Mouse (Mus musculus): ENCODE measurements around the gene Acss1. TPM values are rescaled to one million over a fixed set of nuclear protein-coding genes. Genes with fewer than 3 reads are reported as not detected.

Gene Acss1
- polyA plus RNA-seq, 1 experiment, result not detected

- no peak for TF ChIP-seq POLR2A (IDR thresholded peaks at IDR 0.05; ENCODE audit: insufficient read depth, low read depth, low read length)
- no peak for TF ChIP-seq CTCF (IDR thresholded peaks at IDR 0.05; ENCODE audit: insufficient read depth, low read depth, low read length)
- 77% methylated on average over 2 of the region's 2 CpGs for WGBS
- Histone ChIP-seq H3K27ac (ENCODE audit: insufficient read depth, low read depth, low read length) (peak overlapping the region; percentile 24; the same call in 1 of the 2 replicates), H3K4me1 (ENCODE audit: control insufficient read depth, insufficient read depth, low read length) (peaks cover 11% of the 10 kb centered on the region), H3K4me3 (ENCODE audit: insufficient read depth, low read depth, low read length) (no peak overlapping the region)
Measured at GRCm38 (mm10) chr2:150662007-150662406, 6.3 kb downstream of the Acss1 start.

DNA sequence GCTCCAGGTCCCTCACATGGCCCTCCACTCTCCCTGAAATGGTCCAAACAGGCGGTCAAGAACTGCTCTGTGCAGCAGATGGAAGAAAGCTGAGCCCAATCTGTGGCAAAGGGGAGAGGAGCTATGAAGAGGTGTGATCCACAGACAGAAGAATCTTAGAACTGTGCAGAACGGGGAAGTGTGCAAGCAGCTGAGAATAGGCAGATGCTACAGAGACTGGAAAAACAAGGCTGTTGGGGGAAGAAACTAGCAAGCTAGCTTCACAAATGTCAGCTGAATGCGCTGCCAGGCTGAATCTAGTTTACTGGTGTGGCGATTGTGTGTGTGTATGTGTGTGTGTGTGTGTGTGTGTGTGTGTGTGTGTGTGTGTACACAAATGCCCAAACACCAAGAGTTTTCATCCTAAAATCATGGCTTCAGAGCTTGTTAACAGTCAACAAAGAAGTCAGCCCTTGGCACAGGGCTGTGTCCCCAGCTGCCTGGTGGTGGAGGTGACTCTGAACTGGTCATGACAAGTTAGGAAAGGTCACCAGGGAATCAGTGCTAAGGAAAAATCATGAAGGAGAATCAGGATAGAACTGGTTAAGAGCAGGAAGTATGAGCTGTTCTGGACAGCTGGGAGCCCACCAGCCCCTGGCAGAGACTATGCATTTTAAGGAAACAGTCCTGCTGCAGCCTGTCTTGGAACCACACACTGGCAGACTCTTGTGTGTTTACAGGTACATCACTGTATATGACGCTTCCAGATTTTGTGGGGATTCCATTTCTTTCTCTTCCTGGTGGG, 7.4 kb downstream of the Acss1 start:
- WGBS, result 49% methylated on average over 5 of the region's 5 CpGs
- H3K27ac ChIP-seq (ENCODE audit: insufficient read depth, low read depth, low read length), result peak overlapping the region; percentile 25; the same call in 1 of the 2 replicates

DNA sequence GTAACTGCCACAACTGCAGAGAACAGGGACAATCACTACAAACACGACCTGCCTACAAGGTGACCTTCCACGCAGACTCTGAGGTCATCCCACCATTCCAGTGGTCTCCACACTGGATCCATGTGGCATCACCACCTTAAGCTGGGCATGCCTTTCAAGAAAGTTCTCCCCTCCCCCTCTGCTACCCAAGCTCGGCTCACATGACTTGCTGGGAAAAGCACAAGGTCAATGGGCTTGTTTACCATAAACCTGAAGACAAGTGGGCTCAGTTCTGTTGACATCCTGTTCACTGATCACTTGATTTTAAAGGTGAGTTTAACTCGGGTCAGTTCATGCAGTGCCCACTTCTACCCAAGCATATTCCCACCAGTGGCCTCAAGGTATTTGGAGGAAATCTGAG, 8.3 kb downstream of the Acss1 start:
- 0 out of 2 replicates have a peak overlapping the region, but pooled peaks have one; percentile 7 for H3K27ac ChIP-seq (ENCODE audit: insufficient read depth, low read depth, low read length)
- 68% methylated on average over 4 of the region's 4 CpGs for WGBS
- peaks cover 8% of the 10 kb centered on the region; the same call in 1 of the 2 replicates for H3K4me1 ChIP-seq (ENCODE audit: control insufficient read depth, insufficient read depth, low read length)

More for the DNA sequence above, 7.4 kb downstream of the Acss1 start:
- TF ChIP-seq POLR2A (IDR thresholded peaks at IDR 0.05; ENCODE audit: insufficient read depth, low read depth, low read length) (no peak), CTCF (IDR thresholded peaks at IDR 0.05; ENCODE audit: insufficient read depth, low read depth, low read length) (no peak)
- Histone ChIP-seq H3K4me1 (ENCODE audit: control insufficient read depth, insufficient read depth, low read length) (peaks cover 8% of the 10 kb centered on the region; the same call in 1 of the 2 replicates), H3K4me3 (ENCODE audit: insufficient read depth, low read depth, low read length) (no peak overlapping the region)

DNA sequence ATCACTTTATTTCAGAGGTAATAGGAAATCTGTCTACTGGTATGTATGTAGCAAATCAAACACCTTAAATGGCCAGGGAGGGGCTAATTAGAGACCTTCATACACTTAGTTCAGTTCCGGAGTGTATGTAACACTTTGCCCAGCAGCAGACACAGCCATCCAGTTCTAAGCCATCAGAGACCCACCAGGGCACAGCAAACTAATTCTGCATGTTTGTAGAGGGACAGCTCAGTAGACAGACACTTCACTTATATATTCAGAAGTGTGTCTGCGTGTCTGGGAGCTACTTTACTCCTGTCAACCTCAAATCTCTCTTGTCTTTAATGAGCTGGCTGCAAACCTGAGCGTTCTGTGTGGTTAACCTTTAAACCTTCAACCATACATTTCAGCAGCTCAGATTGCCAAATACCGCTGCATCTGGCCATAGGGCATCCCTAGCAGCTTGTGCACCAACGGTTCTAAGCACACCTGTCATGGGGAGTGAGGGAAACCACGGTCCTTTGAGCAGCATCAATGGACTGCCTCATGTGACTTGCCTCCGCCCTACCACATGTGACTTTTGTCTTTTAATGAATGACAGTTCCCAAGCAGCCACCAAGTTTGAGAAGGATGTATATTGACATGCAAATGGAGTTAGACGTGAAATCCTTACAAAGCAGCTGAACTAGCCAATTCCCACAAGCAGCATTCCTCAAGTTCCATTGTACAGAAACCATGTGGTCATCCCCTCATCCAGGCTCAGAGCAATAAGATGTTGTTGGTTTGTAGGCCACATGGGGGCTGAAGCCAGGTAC, 11.1 kb downstream of the Acss1 start:
- H3K4me1 ChIP-seq (ENCODE audit: control insufficient read depth, insufficient read depth, low read length), result peaks cover 6% of the 10 kb centered on the region; the same call in 1 of the 2 replicates
- H3K27ac ChIP-seq (ENCODE audit: insufficient read depth, low read depth, low read length), result no peak overlapping the region
- TF ChIP-seq CTCF (IDR thresholded peaks at IDR 0.05; ENCODE audit: insufficient read depth, low read depth, low read length), result no peak
- TF ChIP-seq POLR2A (IDR thresholded peaks at IDR 0.05; ENCODE audit: insufficient read depth, low read depth, low read length), result no peak
- WGBS, result 52% methylated on average over 8 of the region's 8 CpGs
- H3K4me3 ChIP-seq (ENCODE audit: insufficient read depth, low read depth, low read length), result no peak overlapping the region

More for the DNA sequence above, 8.3 kb downstream of the Acss1 start:
- H3K4me3 ChIP-seq (ENCODE audit: insufficient read depth, low read depth, low read length), result no peak overlapping the region
- TF ChIP-seq CTCF (IDR thresholded peaks at IDR 0.05; ENCODE audit: insufficient read depth, low read depth, low read length), result no peak
- TF ChIP-seq POLR2A (IDR thresholded peaks at IDR 0.05; ENCODE audit: insufficient read depth, low read depth, low read length), result no peak

GRCm38 (mm10) chr2:150656112-150656511, 12.2 kb downstream of the Acss1 start:
- peaks cover 6% of the 10 kb centered on the region for H3K4me1 ChIP-seq (ENCODE audit: control insufficient read depth, insufficient read depth, low read length)
- H3K4me3 ChIP-seq (ENCODE audit: insufficient read depth, low read depth, low read length), result no peak overlapping the region
- TF ChIP-seq CTCF (IDR thresholded peaks at IDR 0.05; ENCODE audit: insufficient read depth, low read depth, low read length) (no peak), POLR2A (IDR thresholded peaks at IDR 0.05; ENCODE audit: insufficient read depth, low read depth, low read length) (no peak)
- no peak overlapping the region for H3K27ac ChIP-seq (ENCODE audit: insufficient read depth, low read depth, low read length)
- WGBS, result 97% methylated on average over 3 of the region's 3 CpGs

DNA sequence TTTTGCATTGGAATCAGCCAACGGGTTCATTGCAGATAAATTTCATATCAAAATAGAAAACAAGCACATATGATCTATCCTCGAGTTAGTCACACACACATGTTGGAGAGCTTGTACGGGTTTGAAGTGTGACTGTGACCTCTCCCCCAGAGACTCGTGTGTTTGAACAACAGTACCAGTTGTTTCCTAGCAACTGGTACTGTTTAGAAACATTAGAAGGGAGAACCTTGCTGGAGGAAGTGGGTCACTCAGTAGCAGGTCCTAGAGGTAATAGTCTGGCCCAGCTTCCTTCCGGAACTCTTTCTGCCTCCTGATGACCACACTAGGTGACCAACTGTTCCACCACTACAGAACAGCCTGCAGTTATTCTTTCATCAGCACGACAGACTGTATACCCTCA, 13.0 kb downstream of the Acss1 start:
- TF ChIP-seq CTCF (IDR thresholded peaks at IDR 0.05; ENCODE audit: insufficient read depth, low read depth, low read length), result no peak
- no peak overlapping the region for H3K4me3 ChIP-seq (ENCODE audit: insufficient read depth, low read depth, low read length)
- 80% methylated on average over 6 of the region's 6 CpGs for WGBS
- no peak overlapping the region for H3K27ac ChIP-seq (ENCODE audit: insufficient read depth, low read depth, low read length)
- peaks cover 7% of the 10 kb centered on the region for H3K4me1 ChIP-seq (ENCODE audit: control insufficient read depth, insufficient read depth, low read length)

GRCm38 (mm10) chr2:150654814-150655213, 13.5 kb downstream of the Acss1 start:
- Histone ChIP-seq H3K27ac (ENCODE audit: insufficient read depth, low read depth, low read length) (no peak overlapping the region), H3K4me3 (ENCODE audit: insufficient read depth, low read depth, low read length) (no peak overlapping the region), H3K4me1 (ENCODE audit: control insufficient read depth, insufficient read depth, low read length) (peaks cover 9% of the 10 kb centered on the region)
- TF ChIP-seq POLR2A (IDR thresholded peaks at IDR 0.05; ENCODE audit: insufficient read depth, low read depth, low read length), result no peak
- no peak for TF ChIP-seq CTCF (IDR thresholded peaks at IDR 0.05; ENCODE audit: insufficient read depth, low read depth, low read length)
- 89% methylated on average over 2 of the region's 2 CpGs for WGBS

DNA sequence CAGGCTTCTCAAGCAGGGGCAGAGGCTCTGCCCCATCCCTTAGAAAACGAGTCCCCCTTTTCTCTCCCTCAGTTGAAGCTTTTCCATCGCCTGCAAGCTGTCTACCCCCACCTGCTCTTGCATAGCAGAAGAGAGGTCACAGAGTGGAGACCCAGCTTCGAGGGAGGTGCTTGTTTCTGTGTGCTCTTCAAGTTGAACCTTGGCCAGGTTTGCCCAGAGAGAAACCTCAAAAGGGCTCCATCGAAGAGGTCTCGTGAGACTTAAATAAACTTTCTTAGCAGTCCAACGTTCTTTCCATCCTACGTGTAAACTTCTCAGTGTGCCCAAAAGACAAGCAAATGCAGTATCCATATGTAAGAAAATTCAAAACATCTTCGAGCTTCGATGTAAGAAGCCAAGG, 16.9 kb downstream of the Acss1 start:
- WGBS, result 59% methylated on average over 9 of the region's 9 CpGs
- H3K4me3 ChIP-seq (ENCODE audit: insufficient read depth, low read depth, low read length), result no peak overlapping the region
- TF ChIP-seq POLR2A (IDR thresholded peaks at IDR 0.05; ENCODE audit: insufficient read depth, low read depth, low read length) (no peak), CTCF (IDR thresholded peaks at IDR 0.05; ENCODE audit: insufficient read depth, low read depth, low read length) (no peak)
- H3K27ac ChIP-seq (ENCODE audit: insufficient read depth, low read depth, low read length), result no peak overlapping the region
- peaks cover 26% of the 10 kb centered on the region for H3K4me1 ChIP-seq (ENCODE audit: control insufficient read depth, insufficient read depth, low read length)

All from olfactory bulb, adult 2 months (tissue).